Mouse (Mus musculus) ES-E14 (cell line): ENCODE measurements around the gene Sowahb.

Experiments used
- CHD2 ChIP-seq: IDR thresholded peaks from 2 replicates; pipeline ENCODE4 v1.6.1; 2014; ENCODE audit warnings: mild to moderate bottlenecking, low read depth, low read length, inconsistent platforms
- ZNF384 ChIP-seq: IDR thresholded peaks from 2 replicates; pipeline ENCODE4 v1.6.1; 2012; ENCODE audit warnings: low read depth, low read length, inconsistent platforms

- TF ChIP-seq ZNF384 (no peak), CHD2 (no peak)
Observed at GRCm38 (mm10) chr5:93033087-93033870, 11.5 kb downstream of the Sowahb start.
